Mouse (Mus musculus) intestine, postnatal 0 days (tissue): ENCODE results near the gene 1110004F10Rik. TPM values are rescaled to one million over a fixed set of nuclear protein-coding genes. Genes with fewer than 3 reads are reported as not detected.

Experiments used
- ATAC-seq: fragments of 200-750 bp; cut with Nextera tagmentation; 2 replicates; pipeline ENCODE4 v1.8.0; 2017; ENCODE audit warnings: mild to moderate bottlenecking, moderate TSS enrichment, moderate library complexity
- H3K27ac ChIP-seq: fragments of 300-500 bp; sonication (generic); 2 replicates; pipeline ENCODE4 v1.5.1; 2014; ENCODE audit warnings: mild to moderate bottlenecking, low read depth, low read length, moderate library complexity
- H3K27me3 ChIP-seq: fragments of 300-500 bp; sonication (generic); replicated peaks from 2 replicates; pipeline ENCODE4 v1.6.1; 2014; ENCODE audit warnings: low read length, mixed read lengths; ENCODE audit not compliant: control insufficient read depth, insufficient read depth
- H3K36me3 ChIP-seq: fragments of 300-500 bp; sonication (generic); 2 replicates; pipeline ENCODE4 v1.6.1; 2014; ENCODE audit warnings: mild to moderate bottlenecking, moderate library complexity; ENCODE audit not compliant: control insufficient read depth, insufficient read depth
- H3K4me1 ChIP-seq: fragments of 300-500 bp; sonication (generic); replicated peaks from 2 replicates; pipeline ENCODE4 v1.6.1; 2014; ENCODE audit warnings: antibody characterized with exemption, low read length, mixed read lengths; ENCODE audit not compliant: control insufficient read depth, insufficient read depth
- H3K4me2 ChIP-seq: fragments of 300-500 bp; sonication (generic); replicated peaks from 2 replicates; pipeline ENCODE4 v1.6.1; 2014; ENCODE audit warnings: low read depth, mild to moderate bottlenecking, moderate library complexity
- H3K4me3 ChIP-seq: fragments of 300-500 bp; sonication (generic); 2 replicates; pipeline ENCODE4 v1.5.1; 2014; ENCODE audit warnings: low read depth, low read length
- H3K9ac ChIP-seq: fragments of 300-500 bp; sonication (generic); 2 replicates; pipeline ENCODE4 v1.6.1; 2014; ENCODE audit warnings: mild to moderate bottlenecking, low read depth, low read length
- H3K9me3 ChIP-seq: fragments of 300-500 bp; sonication (generic); 2 replicates; pipeline ENCODE4 v1.6.1; 2016; ENCODE audit warnings: mixed run types; ENCODE audit not compliant: control insufficient read depth
- CTCF ChIP-seq: sonication (generic); IDR thresholded peaks from 2 replicates; pipeline ENCODE4 v1.5.1; 2016; ENCODE audit warnings: low read depth, mild to moderate bottlenecking, control low read depth, antibody characterized with exemption, moderate library complexity
- WGBS: fragments of 180-500 bp; shearing (Covaris S2); extraction: QIAGEN DNeasy Blood & Tissue Kit; methylation state at CpG from one replicate; pipeline ENCODE4 v1.1.7; 2014; 5-methylcytosine and 5-hydroxymethylcytosine counted together
- polyA plus RNA-seq: library from polyadenylated mRNA; unstranded; fragments of >200 nt; fragmentation: Nextera tagmentation; extraction: Ambion mirVana; gene quantifications from 2 replicates; pipeline ENCODE4 v1.2.1, GENCODE M21; 2015

Gene 1110004F10Rik
- polyA plus RNA-seq, 1 experiment from 2014 or later = 117 TPM

GRCm38 (mm10) chr7:116115216-116115930, 76.2 kb downstream of the 1110004F10Rik start:
- 75% methylated on average over 12 of the region's 12 CpGs for WGBS
- no peak overlapping the region for H3K9ac ChIP-seq
- no peaks in the 10 kb centered on the region for H3K9me3 ChIP-seq
- no peak overlapping the region for H3K4me3 ChIP-seq
- H3K27ac ChIP-seq = no peak overlapping the region
- H3K27me3 ChIP-seq = no peaks in the 10 kb centered on the region
- no peaks in the 10 kb centered on the region for H3K4me1 ChIP-seq
- H3K36me3 ChIP-seq = no peaks in the 10 kb centered on the region
- no peak for ATAC-seq
- TF ChIP-seq CTCF = no peak
- no peak overlapping the region for H3K4me2 ChIP-seq

GRCm38 (mm10) chr7:116115991-116116390, 76.8 kb downstream of the 1110004F10Rik start:
- H3K9ac ChIP-seq = no peak overlapping the region
- H3K9me3 ChIP-seq = no peaks in the 10 kb centered on the region
- H3K27ac ChIP-seq = no peak overlapping the region
- WGBS = 74% methylated on average over 2 of the region's 2 CpGs
- no peak for TF ChIP-seq CTCF
- H3K36me3 ChIP-seq = no peaks in the 10 kb centered on the region
- H3K4me3 ChIP-seq = no peak overlapping the region
- no peaks in the 10 kb centered on the region for H3K4me1 ChIP-seq
- no peak for ATAC-seq
- no peaks in the 10 kb centered on the region for H3K27me3 ChIP-seq
- no peak overlapping the region for H3K4me2 ChIP-seq

- no peaks in the 10 kb centered on the region for H3K9me3 ChIP-seq
- ATAC-seq = no peak
Measured at GRCm38 (mm10) chr7:116119306-116119857, 80.2 kb downstream of the 1110004F10Rik start.

GRCm38 (mm10) chr7:116120737-116121136, 81.5 kb downstream of the 1110004F10Rik start:
- TF ChIP-seq CTCF = no peak
- ATAC-seq = no peak
- Histone ChIP-seq H3K27ac (no peak overlapping the region), H3K4me2 (no peak overlapping the region), H3K4me1 (no peaks in the 10 kb centered on the region), H3K4me3 (no peak overlapping the region), H3K27me3 (no peaks in the 10 kb centered on the region), H3K9ac (no peak overlapping the region), H3K36me3 (0 out of 2 replicates have a peak, but pooled peaks cover 14% of the 10 kb centered on the region), H3K9me3 (no peaks in the 10 kb centered on the region)
- WGBS = 64% methylated on average over 4 of the region's 4 CpGs

More at GRCm38 (mm10) chr7:116119306-116119857, 80.2 kb downstream of the 1110004F10Rik start:
- Histone ChIP-seq H3K4me1 (no peaks in the 10 kb centered on the region), H3K27ac (no peak overlapping the region), H3K4me3 (no peak overlapping the region), H3K4me2 (no peak overlapping the region), H3K9ac (no peak overlapping the region), H3K36me3 (0 out of 2 replicates have a peak, but pooled peaks cover 5% of the 10 kb centered on the region), H3K27me3 (no peaks in the 10 kb centered on the region)
- WGBS = 69% methylated on average over 1 of the region's 1 CpGs
- TF ChIP-seq CTCF = no peak

GRCm38 (mm10) chr7:116121202-116121601, 82.0 kb downstream of the 1110004F10Rik start:
- peaks cover 17% of the 10 kb centered on the region; the same call in 1 of the 2 replicates for H3K36me3 ChIP-seq
- H3K4me2 ChIP-seq = no peak overlapping the region
- H3K27me3 ChIP-seq = no peaks in the 10 kb centered on the region
- 52% methylated on average over 11 of the region's 11 CpGs for WGBS
- TF ChIP-seq CTCF = no peak
- H3K4me1 ChIP-seq = no peaks in the 10 kb centered on the region
- no peak overlapping the region for H3K9ac ChIP-seq
- no peak overlapping the region for H3K4me3 ChIP-seq
- no peaks in the 10 kb centered on the region for H3K9me3 ChIP-seq
- ATAC-seq = no peak
- H3K27ac ChIP-seq = no peak overlapping the region

GRCm38 (mm10) chr7:116122981-116123596, 83.9 kb downstream of the 1110004F10Rik start:
- WGBS = 72% methylated on average over 13 of the region's 13 CpGs
- no peak for TF ChIP-seq CTCF
- Histone ChIP-seq H3K36me3 (peaks cover 31% of the 10 kb centered on the region; the same call in 1 of the 2 replicates), H3K4me2 (no peak overlapping the region), H3K27me3 (no peaks in the 10 kb centered on the region), H3K27ac (no peak overlapping the region), H3K4me1 (no peaks in the 10 kb centered on the region), H3K9me3 (no peaks in the 10 kb centered on the region), H3K4me3 (no peak overlapping the region), H3K9ac (no peak overlapping the region)
- no peak for ATAC-seq
